Mouse (Mus musculus) embryonic facial prominence, embryonic 12.5 days (tissue): ENCODE measurements around the gene Serpinh1. TPM values are rescaled to one million over a fixed set of nuclear protein-coding genes. Genes with fewer than 3 reads are reported as not detected.
"Not testable (repeated sequence)": the region's sequence is repeated elsewhere in the genome, so short reads cannot be mapped to it uniquely, and the experiment has no call there.

Experiments
- ATAC-seq: fragments of 200-750 bp; cut with Nextera tagmentation; 2 replicates; pipeline ENCODE4 v1.8.0; 2017; ENCODE audit not compliant: insufficient number of reproducible peaks, insufficient read depth, low FRiP score, low TSS enrichment
- H3K27ac ChIP-seq: fragments of 300-500 bp; sonication (generic); 2 replicates; pipeline ENCODE4 v1.5.1; 2016; ENCODE audit warnings: mild to moderate bottlenecking
- H3K27me3 ChIP-seq: fragments of 300-500 bp; sonication (generic); 2 replicates; pipeline ENCODE4 v1.6.1; 2016; ENCODE audit warnings: mild to moderate bottlenecking, moderate library complexity
- H3K36me3 ChIP-seq: fragments of 300-500 bp; sonication (generic); 2 replicates; pipeline ENCODE4 v1.6.1; 2016; ENCODE audit warnings: mild to moderate bottlenecking
- H3K4me1 ChIP-seq: fragments of 300-500 bp; sonication (generic); 2 replicates; pipeline ENCODE4 v1.6.1; 2016
- H3K4me2 ChIP-seq: fragments of 300-500 bp; sonication (generic); replicated peaks from 2 replicates; pipeline ENCODE4 v1.6.1; 2016; ENCODE audit warnings: mild to moderate bottlenecking, moderate library complexity
- H3K4me3 ChIP-seq: fragments of 300-500 bp; sonication (generic); 2 replicates; pipeline ENCODE4 v1.5.1; 2016; ENCODE audit warnings: mild to moderate bottlenecking
- H3K9ac ChIP-seq: fragments of 300-500 bp; sonication (generic); 2 replicates; pipeline ENCODE4 v1.6.1; 2016; ENCODE audit warnings: mild to moderate bottlenecking, moderate library complexity
- H3K9me3 ChIP-seq: fragments of 300-500 bp; sonication (generic); 2 replicates; pipeline ENCODE4 v1.6.1; 2016; ENCODE audit warnings: mild to moderate bottlenecking, moderate library complexity
- WGBS: fragments of 180-500 bp; shearing (Covaris S2); methylation state at CpG from one replicate; pipeline ENCODE4 v1.1.7; 2016; 5-methylcytosine and 5-hydroxymethylcytosine counted together
- polyA plus RNA-seq: library from polyadenylated mRNA; unstranded; fragments of >200 nt; fragmentation: Nextera tagmentation; extraction: Ambion mirVana; gene quantifications from 2 replicates; pipeline ENCODE4 v1.2.1, GENCODE M21; 2016

The Serpinh1 gene
- polyA plus RNA-seq, 1 experiment from 2014 or later: 1,403 TPM

- Histone ChIP-seq H3K9ac (no peak overlapping the region), H3K27me3 (no peaks in the 10 kb centered on the region), H3K36me3 (peaks cover 11% of the 10 kb centered on the region; the same call in 1 of the 2 replicates), H3K27ac (no peak overlapping the region), H3K4me3 (no peak overlapping the region), H3K9me3 (no peaks in the 10 kb centered on the region), H3K4me1 (peaks cover 40% of the 10 kb centered on the region), H3K4me2 (no peak overlapping the region)
- 57% methylated on average over 5 of the region's 5 CpGs for WGBS
- ATAC-seq: no peak
Measured at GRCm38 (mm10) chr7:99386030-99386429, 33.0 kb upstream of the Serpinh1 start.

GRCm38 (mm10) chr7:99384101-99384611 is 31.1 kb upstream of the Serpinh1 start:
- WGBS: 24% methylated on average over 4 of the region's 4 CpGs
- Histone ChIP-seq H3K4me3 (peak overlapping the region; percentile 9; the same call in 1 of the 2 replicates), H3K9me3 (no peaks in the 10 kb centered on the region), H3K27ac (peak overlapping the region; percentile 33), H3K9ac (no peak overlapping the region; the same call in 1 of the 2 replicates), H3K27me3 (no peaks in the 10 kb centered on the region), H3K4me1 (peaks cover 34% of the 10 kb centered on the region), H3K4me2 (peak overlapping the region; percentile 96; the same call in 1 of the 2 replicates), H3K36me3 (peaks cover 11% of the 10 kb centered on the region; the same call in 1 of the 2 replicates)
- no peak for ATAC-seq

- Histone ChIP-seq H3K36me3 (peaks cover 6% of the 10 kb centered on the region; the same call in 1 of the 2 replicates), H3K4me3 (peak overlapping the region; percentile 52), H3K9me3 (no peaks in the 10 kb centered on the region), H3K27ac (peak overlapping the region; percentile 33; the same call in 1 of the 2 replicates), H3K27me3 (no peaks in the 10 kb centered on the region), H3K4me1 (peaks cover 34% of the 10 kb centered on the region), H3K4me2 (peak overlapping the region; percentile 96), H3K9ac (peak overlapping the region; percentile 17; the same call in 1 of the 2 replicates)
- WGBS: 45% methylated on average over 5 of the region's 5 CpGs
- ATAC-seq: no peak
Measured at GRCm38 (mm10) chr7:99383246-99383645, 30.2 kb upstream of the Serpinh1 start.

- H3K4me1 ChIP-seq: peaks cover 34% of the 10 kb centered on the region
- no peak for ATAC-seq
- H3K9me3 ChIP-seq: no peaks in the 10 kb centered on the region
- peak overlapping the region; percentile 96 for H3K4me2 ChIP-seq
- no peak overlapping the region for H3K27ac ChIP-seq
- no peaks in the 10 kb centered on the region for H3K27me3 ChIP-seq
- H3K36me3 ChIP-seq: 0 out of 2 replicates have a peak, but pooled peaks cover 1% of the 10 kb centered on the region
- WGBS: 10% methylated on average over 30 of the region's 30 CpGs
- H3K4me3 ChIP-seq: peak overlapping the region; percentile 52
- peak overlapping the region; percentile 74 for H3K9ac ChIP-seq
Measured at GRCm38 (mm10) chr7:99382088-99383000, 29.3 kb upstream of the Serpinh1 start.

GRCm38 (mm10) chr7:99381214-99382087 is 28.4 kb upstream of the Serpinh1 start, which contains the start of gene Gdpd5:
Gdpd5 (plus strand) TSS chr7:99381414.
- H3K27me3 ChIP-seq: no peaks in the 10 kb centered on the region
- WGBS: under 1% methylated on average over 73 of the region's 73 CpGs
- H3K4me3 ChIP-seq: peak within 1 kb of the TSS; percentile 52
- H3K4me2 ChIP-seq: peak within 1 kb of the TSS; percentile 96
- peak within 1 kb of the TSS; percentile 95 for H3K27ac ChIP-seq
- H3K4me1 ChIP-seq: peaks cover 34% of the 10 kb centered on the region
- H3K9me3 ChIP-seq: no peaks in the 10 kb centered on the region
- peak within 1 kb of the TSS; percentile 74 for H3K9ac ChIP-seq
- ATAC-seq: peak; percentile 97
- no peaks in the 10 kb centered on the region for H3K36me3 ChIP-seq

- H3K27ac ChIP-seq: peak overlapping the region; percentile 95
- no peaks in the 10 kb centered on the region for H3K27me3 ChIP-seq
- H3K4me3 ChIP-seq: peak overlapping the region; percentile 52
- H3K4me1 ChIP-seq: peaks cover 34% of the 10 kb centered on the region
- under 1% methylated on average over 24 of the region's 24 CpGs for WGBS
- no peaks in the 10 kb centered on the region for H3K9me3 ChIP-seq
- ATAC-seq: peak; percentile 78
- no peaks in the 10 kb centered on the region for H3K36me3 ChIP-seq
- peak overlapping the region; percentile 96 for H3K4me2 ChIP-seq
- H3K9ac ChIP-seq: peak overlapping the region; percentile 65
Measured at GRCm38 (mm10) chr7:99380491-99381213, 27.6 kb upstream of the Serpinh1 start.

GRCm38 (mm10) chr7:99378870-99379269 is 25.8 kb upstream of the Serpinh1 start:
- 38% methylated on average over 8 of the region's 8 CpGs for WGBS
- Histone ChIP-seq H3K9ac (no peak overlapping the region), H3K4me3 (no peak overlapping the region), H3K27ac (no peak overlapping the region), H3K9me3 (no peaks in the 10 kb centered on the region), H3K36me3 (no peaks in the 10 kb centered on the region), H3K4me1 (peaks cover 27% of the 10 kb centered on the region), H3K4me2 (no peak overlapping the region), H3K27me3 (no peaks in the 10 kb centered on the region)
- no peak for ATAC-seq

GRCm38 (mm10) chr7:99375455-99375854 is 22.4 kb upstream of the Serpinh1 start:
- no peak overlapping the region for H3K27ac ChIP-seq
- 7% methylated on average over 4 of the region's 4 CpGs for WGBS
- ATAC-seq: no peak
- no peak overlapping the region for H3K9ac ChIP-seq
- H3K27me3 ChIP-seq: 0 out of 2 replicates have a peak, but pooled peaks cover 3% of the 10 kb centered on the region
- no peaks in the 10 kb centered on the region for H3K36me3 ChIP-seq
- H3K4me3 ChIP-seq: no peak overlapping the region
- no peak overlapping the region for H3K4me2 ChIP-seq
- peaks cover 8% of the 10 kb centered on the region; the same call in 1 of the 2 replicates for H3K4me1 ChIP-seq
- H3K9me3 ChIP-seq: no peaks in the 10 kb centered on the region

GRCm38 (mm10) chr7:99374325-99374724 is 21.3 kb upstream of the Serpinh1 start:
- H3K4me2 ChIP-seq, H3K4me3 ChIP-seq, ATAC-seq, H3K4me1 ChIP-seq, H3K9me3 ChIP-seq, H3K27ac ChIP-seq, H3K36me3 ChIP-seq, H3K9ac ChIP-seq, H3K27me3 ChIP-seq: not testable (repeated sequence)
- 56% methylated on average over 3 of the region's 3 CpGs for WGBS

- H3K27me3 ChIP-seq: 0 out of 2 replicates have a peak, but pooled peaks cover 3% of the 10 kb centered on the region
- WGBS: 62% methylated on average over 6 of the region's 6 CpGs
- no peak for ATAC-seq
- no peak overlapping the region for H3K4me2 ChIP-seq
- no peak overlapping the region for H3K4me3 ChIP-seq
- H3K36me3 ChIP-seq: no peaks in the 10 kb centered on the region
- H3K27ac ChIP-seq: no peak overlapping the region
- H3K9ac ChIP-seq: no peak overlapping the region
- 0 out of 2 replicates have a peak, but pooled peaks cover 4% of the 10 kb centered on the region for H3K4me1 ChIP-seq
- H3K9me3 ChIP-seq: 0 out of 2 replicates have a peak, but pooled peaks cover 4% of the 10 kb centered on the region
Measured at GRCm38 (mm10) chr7:99366716-99367115, 13.7 kb upstream of the Serpinh1 start.
